Mouse (Mus musculus): ENCODE data around the gene Kcnma1.

DNA sequence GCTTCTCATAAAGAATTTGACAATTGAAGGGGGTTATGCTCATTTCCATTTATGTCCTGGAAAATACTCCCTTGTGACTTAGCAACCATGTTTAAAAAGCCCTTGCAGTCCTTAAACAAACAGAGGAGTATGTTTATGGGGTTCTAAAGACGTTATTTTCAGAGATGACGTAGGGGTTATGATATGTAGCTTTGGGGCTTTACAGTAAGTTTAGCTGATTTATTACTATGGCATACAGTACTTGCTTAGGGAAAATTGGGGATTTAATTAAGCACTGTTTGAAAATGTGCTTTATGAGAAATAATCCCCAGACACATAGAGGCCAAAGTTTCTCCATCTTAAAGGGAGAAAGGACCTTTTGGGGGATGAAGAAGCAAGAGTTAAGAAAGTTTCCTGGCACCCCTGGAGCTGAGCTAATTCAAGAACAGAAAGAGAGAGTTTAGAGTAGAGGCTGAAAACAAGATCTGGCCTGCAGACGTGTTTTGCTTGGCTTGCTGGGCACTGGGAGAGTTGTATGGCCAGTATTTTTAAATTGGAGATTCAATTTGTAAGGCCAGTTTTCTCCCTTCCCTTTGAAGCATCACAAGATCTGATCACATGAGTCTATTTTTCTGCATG lies 376.1 kb downstream of the Kcnma1 start:
- TF ChIP-seq POLR2A (IDR thresholded peaks at IDR 0.05; ENCODE audit: insufficient read length, low read depth) (no peak), USF1 (IDR thresholded peaks at IDR 0.05; ENCODE audit: low read depth) (no peak), MYOG (IDR thresholded peaks at IDR 0.05; ENCODE audit: control insufficient read depth in 1 of 3, insufficient read depth in 1 of 3, insufficient read length in 2 of 3, low read depth in 2 of 3) (no peak), TCF12 (IDR thresholded peaks at IDR 0.05; ENCODE audit: insufficient read depth, poor library complexity, severe bottlenecking) (no peak), MYOD1 (IDR thresholded peaks at IDR 0.05; ENCODE audit: control insufficient read depth in 1 of 3, insufficient read length in 2 of 3, low read depth in 2 of 3) (no peak), MAX (IDR thresholded peaks at IDR 0.05; ENCODE audit: low read depth) (no peak), POLR2AphosphoS2 (IDR thresholded peaks at IDR 0.05; ENCODE audit: insufficient read length, low read depth) (no peak), E2F4 (IDR thresholded peaks at IDR 0.05; ENCODE audit: insufficient read depth) (no peak), CEBPB (IDR thresholded peaks at IDR 0.05; ENCODE audit: insufficient read depth, poor library complexity, severe bottlenecking) (no peak), SRF (IDR thresholded peaks at IDR 0.05; ENCODE audit: control insufficient read depth, insufficient read length, low read depth) (no peak)
